Mouse (Mus musculus): Measurements from ENCODE around the gene 6030452D12Rik.
A peak's percentile ranks its signal among the peaks of the same experiment; 100 is the strongest.

Gene 6030452D12Rik

DNA sequence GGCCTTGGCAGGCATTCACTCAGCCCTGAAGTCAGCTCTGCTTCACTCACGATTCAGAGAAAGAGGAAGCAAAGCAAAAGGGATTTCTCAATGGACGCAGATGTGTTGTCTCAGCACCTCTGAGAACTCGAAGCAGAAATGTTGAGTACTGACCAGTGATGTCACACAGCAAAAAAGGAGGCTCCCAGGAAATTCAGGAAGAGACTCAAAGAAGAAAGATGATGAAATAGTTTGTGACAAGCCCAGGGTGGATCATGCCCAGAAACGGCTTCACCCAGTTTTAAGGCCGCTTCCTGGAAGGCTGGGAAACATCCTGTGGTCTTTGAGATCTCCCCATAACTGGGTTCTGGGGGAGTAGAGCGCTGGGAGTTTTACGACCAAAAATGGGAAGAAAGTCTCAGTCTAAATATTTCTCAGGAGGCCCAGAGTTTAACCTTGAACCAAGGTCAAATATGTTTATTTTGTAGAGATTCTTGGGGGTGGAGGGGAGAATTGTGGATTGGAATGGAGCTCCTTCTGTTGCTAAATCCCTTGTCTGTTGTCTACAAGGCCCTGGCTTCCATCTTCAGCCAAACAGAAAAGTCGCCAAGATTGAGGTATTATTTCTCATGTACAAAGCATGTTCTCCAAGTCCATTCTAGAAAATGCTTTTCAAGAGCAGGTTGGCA lies at the start of gene 6030452D12Rik:
TSS of gene 6030452D12Rik (plus strand) at position 505 of the 668 bp plus-strand sequence.
- peak; percentile 94 for DNase-seq

GRCm38 (mm10) chr8:106451301-106452085 lies 48.8 kb upstream of the 6030452D12Rik start:
- DNase-seq: no peak

GRCm38 (mm10) chr8:106452701-106453481 lies 47.4 kb upstream of the 6030452D12Rik start:
- peak; percentile 68 for DNase-seq

GRCm38 (mm10) chr8:106454036-106454435 lies 46.3 kb upstream of the 6030452D12Rik start:
- DNase-seq: peak; percentile 46

DNA sequence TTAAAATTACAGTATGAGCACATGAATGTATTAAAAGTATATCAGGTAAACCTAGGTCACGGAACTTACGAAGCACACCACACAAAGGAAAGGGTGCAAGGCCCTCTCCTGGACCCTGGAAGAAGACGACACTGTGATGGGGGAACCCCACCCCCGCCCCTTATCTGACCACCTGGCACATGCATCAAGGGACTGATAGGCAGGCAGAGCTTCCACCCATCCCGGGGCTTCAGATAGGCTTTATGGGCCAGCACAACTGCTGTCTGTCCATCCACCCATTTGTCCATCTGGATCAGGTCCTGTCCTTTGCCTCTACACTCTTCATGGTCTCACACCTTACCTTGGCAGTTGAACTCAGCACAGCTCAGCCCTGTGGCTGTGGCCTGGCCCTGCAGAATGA lies 38.2 kb upstream of the 6030452D12Rik start:
- peak; percentile 45 for DNase-seq

DNA sequence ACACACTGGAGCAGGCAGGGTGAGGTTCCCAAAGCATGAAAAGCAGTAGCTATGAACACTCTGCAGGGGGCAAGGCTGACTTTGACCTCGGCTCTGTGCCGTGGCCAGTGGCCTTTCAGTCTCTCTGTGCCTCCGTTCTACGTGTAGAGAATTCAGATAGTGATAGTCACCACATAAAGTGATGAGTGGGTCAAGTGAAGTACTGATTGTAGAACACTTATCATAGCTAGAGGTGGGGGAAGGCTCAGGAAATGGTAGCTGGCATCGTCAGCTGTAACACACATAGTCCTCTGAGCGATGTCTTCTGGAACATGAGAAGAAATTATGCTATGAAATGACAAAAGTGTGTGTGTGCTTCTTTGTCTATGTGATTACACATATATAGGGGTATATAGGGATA lies 36.5 kb upstream of the 6030452D12Rik start:
- DNase-seq: peak; percentile 59

- DNase-seq: peak; percentile 71
These were observed 30.8 kb upstream of the 6030452D12Rik start for GRCm38 (mm10) chr8:106469485-106469884.

DNA sequence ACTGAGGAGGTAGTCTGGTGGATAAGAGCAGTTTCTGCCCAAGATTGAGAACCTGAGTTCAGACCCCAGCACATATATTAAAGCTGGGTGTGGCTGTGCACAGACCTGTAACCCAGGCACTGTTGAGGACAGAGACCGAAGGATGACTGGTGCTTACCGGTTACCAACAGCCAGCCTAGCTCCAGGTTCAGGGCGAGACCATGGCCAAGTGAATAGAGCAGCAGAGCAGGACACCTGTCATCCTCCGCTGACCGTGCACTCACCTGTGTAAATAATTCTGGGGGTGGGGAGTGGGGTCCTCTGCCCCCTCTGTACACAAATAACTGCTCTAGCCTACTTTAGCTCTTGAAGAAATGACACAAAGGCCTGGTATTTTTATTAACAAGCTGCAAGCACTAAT lies 26.3 kb upstream of the 6030452D12Rik start:
- DNase-seq: peak; percentile 77

DNA sequence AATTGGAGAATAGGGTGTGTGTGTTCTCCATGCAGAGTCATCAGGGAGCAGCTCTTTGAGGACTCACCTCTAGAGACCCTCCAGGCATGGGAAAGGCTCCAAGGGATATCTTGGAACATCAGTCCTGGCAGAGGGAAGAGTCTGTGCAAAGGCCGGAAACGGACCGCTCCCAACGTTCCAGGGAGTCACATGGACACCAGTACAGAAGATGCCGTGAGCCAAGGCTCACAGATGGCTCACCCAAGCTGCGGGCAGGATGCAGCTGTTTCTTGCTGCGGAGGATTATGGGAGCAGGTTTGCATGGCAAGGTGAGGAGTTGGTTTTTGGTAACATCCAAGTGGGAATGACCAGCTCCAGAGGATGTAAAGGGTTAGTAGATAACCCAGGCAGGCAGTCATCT lies 3.9 kb downstream of the 6030452D12Rik start:
- peak; percentile 97 for DNase-seq

DNA sequence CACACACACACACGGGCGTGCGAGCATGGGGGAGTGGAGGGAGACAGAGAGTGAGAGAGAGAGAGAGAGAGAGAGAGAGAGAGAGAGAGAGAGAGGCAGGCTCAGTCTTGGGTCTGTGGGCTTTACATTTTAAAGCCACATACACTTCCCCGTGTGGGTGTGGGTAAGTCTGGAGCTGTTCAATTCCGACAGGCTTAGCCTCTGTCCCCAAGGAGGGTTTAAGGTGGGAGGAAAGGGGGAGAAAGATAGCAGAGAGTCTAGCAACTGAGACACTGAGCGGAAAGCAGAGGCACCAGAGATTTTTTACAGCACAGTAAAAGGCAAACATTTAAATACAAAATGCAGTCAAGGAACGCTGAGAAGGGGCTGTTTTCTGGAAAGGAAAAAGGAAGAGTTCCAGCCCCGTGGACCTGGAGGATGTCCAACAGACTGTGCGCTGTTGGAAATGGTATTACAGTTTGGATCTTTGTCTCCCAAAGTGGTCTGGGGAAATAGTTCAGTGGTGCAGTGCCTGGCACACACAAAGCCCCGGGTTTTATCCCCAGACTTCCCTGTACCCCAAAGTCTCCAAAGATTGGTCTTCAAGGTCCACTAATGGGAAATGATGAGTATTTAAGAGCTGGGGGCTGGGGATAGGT lies 5.1 kb downstream of the 6030452D12Rik start:
- DNase-seq: peak; percentile 81

- peak; percentile 45 for DNase-seq
These were observed 5.8 kb downstream of the 6030452D12Rik start for GRCm38 (mm10) chr8:106506106-106506505.

DNA sequence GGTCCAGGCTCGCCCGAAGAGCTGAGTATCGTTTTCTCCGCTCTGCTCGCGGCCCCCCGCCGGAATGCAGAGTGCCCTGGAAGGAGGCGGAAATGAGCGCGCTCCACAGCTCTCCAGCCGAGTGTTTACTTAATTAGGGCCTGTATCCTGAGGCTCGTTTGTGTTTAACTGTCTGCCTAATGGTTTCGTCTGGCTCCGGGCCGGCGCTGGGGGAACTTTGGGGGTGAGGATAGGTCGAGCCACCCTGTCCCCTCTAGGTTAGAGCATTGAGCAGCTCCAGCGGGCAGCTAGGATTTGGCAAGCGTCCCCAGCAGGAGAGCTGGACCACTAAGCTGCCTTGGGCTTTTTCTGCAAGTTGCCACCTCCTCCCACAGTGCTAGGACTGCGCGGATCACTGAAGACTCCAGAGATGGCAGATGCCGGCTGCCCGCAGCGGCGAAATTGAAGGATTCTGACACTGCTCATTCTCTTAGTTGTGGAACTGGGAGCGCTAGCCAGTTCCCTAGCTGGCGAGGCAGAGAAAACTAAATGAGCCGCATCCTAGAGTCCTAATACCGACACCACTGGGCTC lies 7.5 kb downstream of the 6030452D12Rik start:
- peak; percentile 91 for DNase-seq

DNA sequence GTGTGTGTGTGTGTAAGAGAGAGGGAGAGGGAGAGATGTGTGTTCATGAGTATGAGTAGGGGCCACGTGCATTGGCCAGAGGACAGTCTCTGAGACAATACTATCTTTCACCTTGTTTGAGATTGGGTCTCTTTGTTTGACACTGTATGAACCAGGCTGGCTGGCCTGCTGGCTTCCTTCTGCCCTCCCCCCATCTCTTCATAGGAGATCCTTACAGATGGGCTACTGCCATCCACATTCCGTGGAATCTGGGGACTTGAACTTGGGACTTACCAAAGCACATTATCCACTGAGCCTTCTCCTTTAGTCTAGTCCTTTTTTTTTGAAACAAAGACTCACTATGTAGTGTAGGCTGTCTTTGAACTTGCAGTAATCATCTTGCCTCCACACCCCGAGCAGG lies 8.1 kb downstream of the 6030452D12Rik start:
- peak; percentile 55 for DNase-seq

- DNase-seq: peak; percentile 70
These were observed 8.9 kb downstream of the 6030452D12Rik start for GRCm38 (mm10) chr8:106509079-106509780.

DNA sequence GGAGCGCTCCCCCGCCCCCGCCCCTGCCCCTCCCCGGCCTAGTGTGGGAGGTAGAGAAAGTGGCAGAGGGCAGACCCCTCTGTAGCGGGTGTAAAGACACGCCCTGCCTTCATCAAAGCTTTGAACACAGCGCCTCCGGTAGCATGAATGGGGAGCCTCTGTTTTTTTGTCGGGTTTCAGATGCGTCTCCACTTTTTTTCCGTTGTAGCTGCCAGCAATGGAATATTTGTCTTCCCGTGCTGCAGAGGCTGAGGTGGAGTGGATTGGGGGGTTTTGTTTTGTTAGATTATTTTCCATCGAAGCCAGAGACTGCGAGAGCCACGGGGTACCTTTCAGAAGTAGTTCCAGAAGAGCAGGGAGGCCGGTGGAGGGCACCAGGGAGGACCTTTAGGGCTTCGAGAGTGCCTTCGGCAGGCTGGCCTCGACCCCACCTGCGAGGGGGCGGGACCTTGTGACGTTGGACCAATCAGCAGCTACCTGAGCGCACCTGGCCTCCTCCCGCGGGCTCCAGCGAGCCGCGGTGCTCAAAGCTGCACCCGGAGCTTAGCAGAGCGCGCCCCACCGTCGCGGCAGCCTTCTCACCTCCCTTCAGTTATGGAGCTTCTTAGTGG lies 10.1 kb downstream of the 6030452D12Rik start, which contains the start of gene Cdh3:
TSS of gene Cdh3 (plus strand) at position 527 of the 611 bp plus-strand sequence.
- peak; percentile 89 for DNase-seq

- DNase-seq: peak; percentile 90
These were observed 10.8 kb downstream of the 6030452D12Rik start for GRCm38 (mm10) chr8:106511065-106511501.

- peak; percentile 86 for DNase-seq
These were observed 11.3 kb downstream of the 6030452D12Rik start for GRCm38 (mm10) chr8:106511531-106512041.

GRCm38 (mm10) chr8:106512475-106513150 lies 12.3 kb downstream of the 6030452D12Rik start:
- peak; percentile 86 for DNase-seq

GRCm38 (mm10) chr8:106515946-106516479 lies 15.7 kb downstream of the 6030452D12Rik start:
- DNase-seq: peak; percentile 55

DNA sequence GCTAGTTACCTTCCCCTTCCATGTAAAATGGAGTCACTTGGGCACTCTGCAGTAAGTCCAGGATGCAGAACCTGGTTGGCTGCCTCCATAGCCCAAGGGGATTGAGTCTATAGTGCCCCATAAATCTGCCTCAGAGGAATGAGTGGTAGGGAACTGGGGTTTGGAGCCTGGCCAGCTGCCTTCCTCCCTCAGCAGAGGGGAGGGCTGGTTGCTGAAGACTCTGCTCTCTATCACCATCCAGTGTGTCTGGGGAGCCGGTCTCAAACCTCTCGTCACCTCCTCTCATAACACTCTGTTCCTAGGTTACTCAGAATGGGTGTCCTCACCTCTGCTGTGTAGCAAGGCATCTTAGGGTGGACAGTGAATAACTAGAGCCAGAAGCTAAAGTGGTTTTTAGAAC lies 16.3 kb downstream of the 6030452D12Rik start:
- DNase-seq: peak; percentile 87

Measured in heart, adult 11 months (tissue).